Mouse (Mus musculus) hindbrain, embryonic 16.5 days (tissue): ENCODE measurements around the gene Tff3. TPM values are rescaled to one million over a fixed set of nuclear protein-coding genes. Genes with fewer than 3 reads are reported as not detected.

Experiments
- ATAC-seq: fragments of 200-750 bp; cut with Nextera tagmentation; 2 replicates; pipeline ENCODE4 v1.8.0; 2017; ENCODE audit warnings: moderate TSS enrichment, moderate library complexity
- H3K27ac ChIP-seq: fragments of 300-500 bp; sonication (generic); 2 replicates; pipeline ENCODE4 v1.5.1; 2014; ENCODE audit warnings: low read depth, mild to moderate bottlenecking, control low read depth, low read length, moderate library complexity
- H3K27me3 ChIP-seq: fragments of 300-500 bp; sonication (generic); replicated peaks from 2 replicates; pipeline ENCODE4 v1.6.1; 2014; ENCODE audit warnings: low read length; ENCODE audit not compliant: control insufficient read depth, insufficient read depth
- H3K36me3 ChIP-seq: fragments of 300-500 bp; sonication (generic); 2 replicates; pipeline ENCODE4 v1.6.1; 2014; ENCODE audit warnings: mild to moderate bottlenecking, low read length, moderate library complexity, mixed read lengths; ENCODE audit not compliant: control insufficient read depth, insufficient read depth
- H3K4me1 ChIP-seq: fragments of 300-500 bp; sonication (generic); 2 replicates; pipeline ENCODE4 v1.6.1; 2014; ENCODE audit warnings: low read depth, low read length; ENCODE audit not compliant: control insufficient read depth, insufficient read depth
- H3K4me2 ChIP-seq: fragments of 300-500 bp; sonication (generic); 2 replicates; pipeline ENCODE4 v1.6.1; 2014; ENCODE audit warnings: mild to moderate bottlenecking, low read length, control low read depth, moderate library complexity
- H3K4me3 ChIP-seq: fragments of 300-500 bp; sonication (generic); 2 replicates; pipeline ENCODE4 v1.5.1; 2014; ENCODE audit warnings: mild to moderate bottlenecking, low read length, control low read depth, moderate library complexity
- H3K9ac ChIP-seq: fragments of 300-500 bp; sonication (generic); 2 replicates; pipeline ENCODE4 v1.6.1; 2014; ENCODE audit warnings: low read depth, mild to moderate bottlenecking, control low read depth, low read length, moderate library complexity
- H3K9me3 ChIP-seq: fragments of 300-500 bp; sonication (generic); 2 replicates; pipeline ENCODE4 v1.6.1; 2014; ENCODE audit warnings: mild to moderate bottlenecking, low read length, moderate library complexity; ENCODE audit not compliant: control insufficient read depth
- WGBS: fragments of 180-500 bp; shearing (Covaris S2); extraction: QIAGEN DNeasy Blood & Tissue Kit; methylation state at CpG from one replicate; pipeline ENCODE4 v1.1.7; 2014; 5-methylcytosine and 5-hydroxymethylcytosine counted together
- polyA plus RNA-seq: library from polyadenylated mRNA; unstranded; fragments of >200 nt; fragmentation: Nextera tagmentation; extraction: Ambion mirVana; gene quantifications from 2 replicates; pipeline ENCODE4 v1.2.1, GENCODE M21; 2015

The Tff3 gene
- 0.94 and 1.1 TPM in 2 replicates for polyA plus RNA-seq

DNA sequence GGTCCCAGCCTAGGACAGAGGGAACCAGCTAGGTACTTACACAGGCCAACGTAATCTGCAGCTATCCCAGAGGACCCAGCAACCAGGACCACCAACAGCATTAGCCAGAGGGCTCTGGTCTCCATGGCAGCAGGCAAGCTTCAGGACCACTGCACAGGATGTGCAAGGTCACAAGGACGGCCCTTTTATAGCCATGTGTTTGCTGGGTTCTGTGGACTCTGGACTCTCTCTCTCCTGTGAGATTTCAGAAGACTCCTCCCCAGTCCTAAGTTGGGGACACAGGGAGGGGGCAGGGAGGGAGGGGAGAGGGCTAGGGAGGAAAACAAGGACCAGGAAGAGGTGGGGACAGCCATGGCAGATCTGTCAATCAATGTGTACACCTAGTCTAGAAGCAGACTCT is at the start of gene Tff3:
TSS of gene Tff3 (minus strand) at position 195 of the 400 bp plus-strand sequence.
- no peak for ATAC-seq
- WGBS, result 15% methylated on average over 2 of the region's 2 CpGs

DNA sequence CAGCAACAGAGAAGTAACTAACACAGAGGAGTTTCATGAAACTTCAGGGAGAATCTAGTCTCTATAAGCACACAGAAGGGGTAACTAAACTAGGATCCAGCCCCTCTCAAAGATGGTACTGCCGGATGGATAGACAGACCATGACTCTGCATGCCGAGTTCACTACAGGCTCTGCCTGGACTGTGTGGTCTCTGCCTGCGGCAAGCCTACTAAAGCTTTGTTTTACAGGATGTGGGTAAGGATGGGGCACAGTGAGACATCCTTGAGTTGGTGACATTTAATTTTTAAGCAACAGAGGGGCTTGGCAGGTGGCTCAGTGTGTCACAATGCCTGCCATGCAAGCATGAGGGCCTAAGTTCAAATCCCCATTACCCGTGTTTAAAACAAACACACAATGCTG is 46.9 kb upstream of the Tff3 start:
- WGBS, result 92% methylated on average over 4 of the region's 4 CpGs
- ATAC-seq, result no peak
- Histone ChIP-seq H3K36me3 (no peaks in the 10 kb centered on the region), H3K4me2 (no peak overlapping the region), H3K4me3 (no peak overlapping the region), H3K9me3 (no peaks in the 10 kb centered on the region), H3K9ac (no peak overlapping the region), H3K4me1 (no peaks in the 10 kb centered on the region), H3K27me3 (no peaks in the 10 kb centered on the region), H3K27ac (no peak overlapping the region)

More for the DNA sequence above, at the start of gene Tff3:
- no peak within 1 kb of the TSS for H3K9ac ChIP-seq
- H3K4me2 ChIP-seq, result no peak within 1 kb of the TSS
- H3K36me3 ChIP-seq, result no peaks in the 10 kb centered on the region
- H3K4me3 ChIP-seq, result no peak within 1 kb of the TSS
- H3K27me3 ChIP-seq, result no peaks in the 10 kb centered on the region
- no peaks in the 10 kb centered on the region for H3K4me1 ChIP-seq
- H3K9me3 ChIP-seq, result no peaks in the 10 kb centered on the region
- H3K27ac ChIP-seq, result no peak within 1 kb of the TSS

DNA sequence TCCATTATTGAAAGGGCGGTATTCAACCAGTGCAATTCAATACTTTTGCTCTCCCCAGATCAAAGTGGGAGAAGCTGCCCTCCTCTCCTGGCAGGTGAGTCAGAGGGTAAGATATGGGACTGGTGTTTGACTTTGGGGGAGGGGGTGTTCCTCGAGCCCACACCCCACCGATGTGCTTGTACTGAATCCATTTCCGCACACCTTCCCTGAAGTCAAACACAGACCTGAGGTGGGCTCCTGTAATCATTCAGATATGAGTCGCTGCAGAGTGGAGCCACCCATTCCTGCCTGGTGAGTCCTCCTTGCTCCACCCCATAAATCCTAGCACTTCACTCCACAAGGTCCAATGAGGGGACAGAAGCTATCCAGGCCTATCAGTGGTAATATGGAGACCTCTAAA is 40.4 kb upstream of the Tff3 start:
- Histone ChIP-seq H3K36me3 (no peaks in the 10 kb centered on the region), H3K27me3 (no peaks in the 10 kb centered on the region), H3K9ac (no peak overlapping the region), H3K4me3 (no peak overlapping the region), H3K4me1 (no peaks in the 10 kb centered on the region), H3K27ac (no peak overlapping the region), H3K9me3 (no peaks in the 10 kb centered on the region), H3K4me2 (no peak overlapping the region)
- ATAC-seq, result no peak
- 91% methylated on average over 5 of the region's 5 CpGs for WGBS

DNA sequence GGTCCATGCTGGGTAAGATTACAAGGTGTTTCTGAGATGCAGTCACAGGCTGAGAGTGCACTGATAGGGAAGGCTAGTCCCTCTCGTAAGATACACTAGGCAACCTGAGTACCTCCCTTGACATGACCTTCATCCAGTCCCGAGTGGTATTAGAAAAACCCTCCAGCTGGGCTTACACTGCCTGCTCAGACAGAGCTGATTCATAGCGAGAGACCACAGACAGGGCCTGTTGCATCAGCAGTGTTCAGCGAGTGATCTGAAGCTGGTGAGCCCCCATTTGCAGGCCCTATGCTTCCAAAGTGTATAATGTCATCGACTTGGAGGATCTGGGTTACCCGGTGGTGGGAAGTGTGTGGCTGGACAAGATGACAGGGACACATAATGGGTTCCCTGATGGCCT is 35.7 kb upstream of the Tff3 start, which contains the start of gene Tff1:
TSS of gene Tff1 (minus strand) at position 151 of the 400 bp plus-strand sequence.
- Histone ChIP-seq H3K9me3 (no peaks in the 10 kb centered on the region), H3K9ac (no peak within 1 kb of the TSS), H3K4me1 (no peaks in the 10 kb centered on the region), H3K27me3 (no peaks in the 10 kb centered on the region), H3K4me3 (no peak within 1 kb of the TSS), H3K36me3 (no peaks in the 10 kb centered on the region), H3K4me2 (no peak within 1 kb of the TSS), H3K27ac (no peak within 1 kb of the TSS)
- 84% methylated on average over 6 of the region's 6 CpGs for WGBS
- no peak for ATAC-seq

DNA sequence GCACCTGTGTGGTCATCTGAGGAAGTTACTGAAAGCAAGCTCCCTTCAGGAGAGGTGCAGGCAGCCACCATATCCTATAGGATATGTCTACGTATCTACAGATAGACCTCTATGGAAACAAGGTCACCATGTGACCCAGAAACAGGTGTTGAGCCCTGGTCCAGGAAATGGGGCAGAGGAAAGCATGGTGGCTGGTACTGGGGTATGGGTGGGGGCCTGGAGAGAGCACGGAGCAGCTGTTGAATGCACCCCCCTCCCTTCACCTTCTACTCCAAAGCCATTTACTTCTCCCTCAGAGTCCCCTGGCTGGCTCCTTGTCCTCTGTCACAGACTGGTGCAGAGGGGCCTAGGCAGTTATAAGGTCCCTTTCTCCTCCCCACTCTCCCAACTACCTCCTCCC is 34.4 kb upstream of the Tff3 start:
- no peak overlapping the region for H3K4me3 ChIP-seq
- no peak overlapping the region for H3K27ac ChIP-seq
- ATAC-seq, result no peak
- H3K27me3 ChIP-seq, result no peaks in the 10 kb centered on the region
- 89% methylated on average over 2 of the region's 2 CpGs for WGBS
- H3K9me3 ChIP-seq, result no peaks in the 10 kb centered on the region
- no peak overlapping the region for H3K4me2 ChIP-seq
- no peak overlapping the region for H3K9ac ChIP-seq
- no peaks in the 10 kb centered on the region for H3K36me3 ChIP-seq
- no peaks in the 10 kb centered on the region for H3K4me1 ChIP-seq

DNA sequence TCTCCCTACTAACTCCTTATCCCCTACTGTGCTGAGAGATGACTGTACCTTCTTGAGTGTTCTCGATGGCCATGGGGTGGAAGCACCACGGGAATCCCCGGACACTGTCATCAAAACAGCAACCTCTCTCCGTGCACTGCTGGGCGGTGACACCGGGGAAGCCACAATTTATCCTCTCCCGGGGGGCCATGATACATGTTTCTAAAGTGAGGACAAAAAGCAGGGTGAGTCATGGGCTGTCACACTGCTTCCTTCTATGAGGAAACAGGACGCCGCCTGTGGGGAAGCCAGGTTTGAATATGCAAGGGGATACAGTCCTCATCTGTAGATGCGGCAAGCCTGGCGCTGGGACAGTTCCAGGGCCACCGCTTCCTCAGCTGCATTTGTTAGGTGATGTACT is 33.2 kb upstream of the Tff3 start:
- no peak overlapping the region for H3K27ac ChIP-seq
- H3K4me2 ChIP-seq, result no peak overlapping the region
- H3K9me3 ChIP-seq, result no peaks in the 10 kb centered on the region
- H3K27me3 ChIP-seq, result no peaks in the 10 kb centered on the region
- no peaks in the 10 kb centered on the region for H3K36me3 ChIP-seq
- no peak for ATAC-seq
- no peak overlapping the region for H3K4me3 ChIP-seq
- 86% methylated on average over 12 of the region's 12 CpGs for WGBS
- H3K4me1 ChIP-seq, result no peaks in the 10 kb centered on the region
- no peak overlapping the region for H3K9ac ChIP-seq

DNA sequence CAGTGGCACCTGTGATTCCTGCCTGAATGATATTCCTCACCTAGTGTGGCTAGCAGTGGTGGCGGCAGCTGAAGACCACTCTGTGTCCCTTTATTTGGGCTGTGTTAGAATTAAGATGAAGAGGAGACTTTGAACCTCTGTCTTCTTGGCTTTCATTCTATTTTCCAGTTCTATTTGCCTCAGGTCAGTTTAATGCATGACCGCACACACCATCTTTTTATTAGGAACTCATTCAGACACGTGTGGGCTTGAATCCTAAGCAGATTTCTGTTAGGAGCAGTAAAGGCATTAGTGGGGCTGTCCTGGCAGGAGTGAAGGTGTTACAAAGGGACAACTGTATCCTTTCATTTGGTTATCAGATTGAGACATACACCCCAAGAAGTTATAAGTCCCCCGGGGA is 30.8 kb upstream of the Tff3 start:
- H3K9me3 ChIP-seq, result no peaks in the 10 kb centered on the region
- no peak for ATAC-seq
- WGBS, result 65% methylated on average over 4 of the region's 4 CpGs
- H3K27me3 ChIP-seq, result no peaks in the 10 kb centered on the region
- no peak overlapping the region for H3K27ac ChIP-seq
- H3K4me2 ChIP-seq, result no peak overlapping the region
- no peak overlapping the region for H3K4me3 ChIP-seq
- H3K4me1 ChIP-seq, result no peaks in the 10 kb centered on the region
- no peak overlapping the region for H3K9ac ChIP-seq
- no peaks in the 10 kb centered on the region for H3K36me3 ChIP-seq

DNA sequence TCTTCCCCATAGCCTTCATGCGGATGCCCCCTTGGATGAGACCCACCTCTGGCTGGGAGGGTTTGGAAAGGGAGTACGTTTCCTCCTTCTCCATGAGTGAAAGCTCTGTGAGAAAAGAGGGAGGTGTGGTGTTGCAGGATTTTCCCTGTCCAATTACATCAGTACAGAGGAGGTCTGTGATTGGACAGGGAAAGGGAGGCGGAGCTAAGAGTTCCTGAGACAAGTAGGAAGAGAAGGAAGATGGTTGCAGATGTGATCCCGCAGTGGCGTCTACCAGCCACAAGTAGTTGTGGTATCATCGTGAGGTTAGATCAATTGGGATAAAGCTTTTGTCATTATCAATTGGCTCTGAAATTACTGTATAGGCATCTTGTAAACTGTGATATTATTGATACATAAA is 28.5 kb upstream of the Tff3 start:
- H3K27me3 ChIP-seq, result no peaks in the 10 kb centered on the region
- H3K9ac ChIP-seq, result no peak overlapping the region
- 81% methylated on average over 6 of the region's 6 CpGs for WGBS
- H3K4me3 ChIP-seq, result no peak overlapping the region
- no peaks in the 10 kb centered on the region for H3K36me3 ChIP-seq
- H3K9me3 ChIP-seq, result no peaks in the 10 kb centered on the region
- no peaks in the 10 kb centered on the region for H3K4me1 ChIP-seq
- H3K27ac ChIP-seq, result no peak overlapping the region
- no peak for ATAC-seq
- H3K4me2 ChIP-seq, result no peak overlapping the region

DNA sequence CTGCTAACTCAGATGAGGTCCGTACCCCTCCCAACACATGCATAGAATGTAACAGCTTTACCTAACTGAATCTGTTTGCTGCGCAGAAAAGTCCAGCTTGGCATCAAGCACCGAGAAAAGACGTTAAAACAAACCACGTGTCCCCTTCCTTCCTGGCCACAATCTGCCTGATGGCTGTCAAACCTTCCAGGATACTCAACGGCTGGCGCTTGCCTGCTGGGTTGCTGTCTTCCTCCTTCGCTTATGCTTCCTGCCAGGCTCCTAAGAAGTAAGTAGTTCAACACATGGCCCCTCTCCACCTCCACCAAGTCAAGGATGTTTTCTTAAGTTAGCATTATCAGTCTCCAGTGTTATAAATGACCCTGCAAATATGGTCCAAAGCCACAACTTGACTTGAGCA is 24.3 kb upstream of the Tff3 start:
- WGBS, result 79% methylated on average over 8 of the region's 8 CpGs
- Histone ChIP-seq H3K4me2 (no peak overlapping the region), H3K9me3 (no peaks in the 10 kb centered on the region; the same call in 1 of the 2 replicates), H3K27ac (no peak overlapping the region), H3K4me1 (no peaks in the 10 kb centered on the region), H3K27me3 (no peaks in the 10 kb centered on the region), H3K4me3 (no peak overlapping the region), H3K9ac (no peak overlapping the region), H3K36me3 (no peaks in the 10 kb centered on the region)
- ATAC-seq, result no peak

DNA sequence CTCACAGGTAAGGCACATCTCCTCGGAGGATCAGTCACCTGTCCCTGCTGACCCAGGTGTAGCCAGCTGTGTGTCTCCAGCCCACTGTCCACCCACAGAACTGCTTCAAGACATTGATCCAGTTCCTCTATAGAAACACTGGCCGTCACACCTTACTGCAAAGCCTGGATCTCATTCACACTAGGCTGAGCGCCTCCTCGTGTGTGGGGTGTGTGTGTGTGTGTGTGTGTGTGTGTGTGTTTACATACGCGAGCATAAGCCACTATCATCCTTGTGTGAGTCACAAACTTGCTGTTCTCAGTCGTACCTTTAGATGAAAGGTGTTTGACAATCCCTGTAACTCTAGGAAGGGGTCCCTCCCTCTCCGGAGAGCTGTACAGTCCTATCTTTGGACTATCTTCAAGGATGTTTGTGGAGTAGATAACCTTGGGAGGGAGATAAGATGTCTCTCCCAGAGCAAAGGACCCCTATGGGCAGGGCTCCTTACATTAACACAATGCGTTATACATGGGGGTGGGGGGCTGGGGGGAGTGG is 23.6 kb upstream of the Tff3 start:
- no peaks in the 10 kb centered on the region for H3K27me3 ChIP-seq
- no peak overlapping the region for H3K9ac ChIP-seq
- H3K4me3 ChIP-seq, result no peak overlapping the region
- no peak for ATAC-seq
- no peaks in the 10 kb centered on the region for H3K36me3 ChIP-seq
- WGBS, result 86% methylated on average over 9 of the region's 9 CpGs
- no peak overlapping the region for H3K4me2 ChIP-seq
- H3K9me3 ChIP-seq, result no peaks in the 10 kb centered on the region; the same call in 1 of the 2 replicates
- no peak overlapping the region for H3K27ac ChIP-seq
- no peaks in the 10 kb centered on the region for H3K4me1 ChIP-seq
